ENCODE assay signal across 9 mouse cellular contexts in the genomic region with DNA sequence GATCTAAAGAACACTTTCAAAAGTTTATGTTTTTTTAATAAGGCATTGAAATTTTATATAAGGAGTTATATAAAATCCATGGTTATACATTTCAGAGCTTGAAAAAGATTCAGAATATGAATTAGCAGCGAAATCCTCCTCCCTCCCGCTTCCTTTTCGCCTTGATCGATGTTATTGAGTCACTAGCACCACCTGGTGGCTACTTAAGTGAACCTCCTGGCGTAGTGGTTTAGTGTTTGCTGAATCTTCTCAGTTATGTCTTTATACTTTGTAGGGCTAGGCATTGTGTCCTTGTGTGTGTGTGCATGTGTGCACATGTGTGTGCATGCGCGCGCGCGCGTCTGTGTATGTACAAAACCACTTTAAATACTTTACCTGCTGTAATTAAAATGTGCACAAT. TPM values are rescaled to one million over a fixed set of nuclear protein-coding genes. Genes with fewer than 3 reads are reported as not detected.
DNase-seq lines count a peak whose midpoint lies in the region; ATAC-seq lines count a peak whose summit lies in the region.
"Had no signal": no experiment of that assay in that cellular context is flagged by ENCODE, and none has a peak within 500 bp of the region (broad histone marks: within the 10 kb centered on the region; RNA-seq: fewer than 3 reads in every experiment).

No protein-coding gene starts in this region.

- H3K27ac ChIP-seq in forebrain, embryonic 15.5 days (replicated peaks) = no peak overlapping the region
- H3K27ac ChIP-seq in midbrain, embryonic 12.5 days (replicated peaks) = no peak overlapping the region
- no peak overlapping the region for H3K27ac ChIP-seq in stomach, embryonic 14.5 days (ENCODE audit: low read length)

- no peak overlapping the region for H3K9ac ChIP-seq in forebrain, embryonic 15.5 days (replicated peaks)
- H3K9ac ChIP-seq in midbrain, embryonic 12.5 days (replicated peaks) = no peak overlapping the region
- no peak overlapping the region for H3K9ac ChIP-seq in stomach, embryonic 14.5 days (replicated peaks; ENCODE audit: low read depth, low read length)

- WGBS in forebrain, embryonic 15.5 days = 6% methylated on average over 11 of the region's 11 CpGs
- 5% methylated on average over 11 of the region's 11 CpGs for WGBS in midbrain, embryonic 12.5 days
- WGBS in stomach, embryonic 14.5 days = 3% methylated on average over 11 of the region's 11 CpGs

- H3K27me3 ChIP-seq in forebrain, embryonic 15.5 days = no peaks in the 10 kb centered on the region
- H3K27me3 ChIP-seq in midbrain, embryonic 12.5 days = no peaks in the 10 kb centered on the region
- no peaks in the 10 kb centered on the region for H3K27me3 ChIP-seq in stomach, embryonic 14.5 days (ENCODE audit: control insufficient read depth, insufficient read depth, low read length)

- peak; percentile 87 for ATAC-seq in forebrain, embryonic 15.5 days (replicated peaks)
- ATAC-seq in midbrain, embryonic 12.5 days (ENCODE audit: low FRiP score, low read depth) = peak; percentile 88
- ATAC-seq in stomach, embryonic 14.5 days (ENCODE audit: insufficient number of reproducible peaks, insufficient read depth, low FRiP score, low read depth) = peak; percentile 33; the same call in 1 of the 2 replicates

- peak; percentile 34 for DNase-seq in heart, adult 8-10 months (ENCODE audit: low spot score)
- no peak for DNase-seq in heart, postnatal 25 days (ENCODE audit: low spot score)
- peak; percentile 4 for DNase-seq in cerebellum, adult 11-12 months
- peak; percentile 57 for DNase-seq in hindlimb bud, embryonic 11.5 days (ENCODE audit: extremely low spot score, low read depth, low spot score)
- peak; percentile 30 to 57 for DNase-seq in layer of hippocampus, postnatal 36 days

- no peaks in the 10 kb centered on the region for H3K9me3 ChIP-seq in forebrain, embryonic 15.5 days
- H3K9me3 ChIP-seq in midbrain, embryonic 12.5 days = no peaks in the 10 kb centered on the region
- no peaks in the 10 kb centered on the region for H3K9me3 ChIP-seq in stomach, embryonic 14.5 days (ENCODE audit: control insufficient read depth, low read depth, low read length)

- H3K36me3 ChIP-seq in forebrain, embryonic 15.5 days = no peaks in the 10 kb centered on the region
- no peaks in the 10 kb centered on the region for H3K36me3 ChIP-seq in midbrain, embryonic 12.5 days
- H3K36me3 ChIP-seq in stomach, embryonic 14.5 days (ENCODE audit: control insufficient read depth, insufficient read depth, low read length) = no peaks in the 10 kb centered on the region

- H3K4me1 ChIP-seq in forebrain, embryonic 15.5 days = no peaks in the 10 kb centered on the region
- H3K4me1 ChIP-seq in midbrain, embryonic 12.5 days = no peaks in the 10 kb centered on the region
- H3K4me1 ChIP-seq in stomach, embryonic 14.5 days (ENCODE audit: control insufficient read depth, insufficient read depth, low read length) = no peaks in the 10 kb centered on the region

- intact Hi-C loops in heart, postnatal 25 days (cut with DNase I) = loop anchor here (1.0 to 5.0 kb wide), 2 partner anchors 242 to 500 kb away; partner anchors contain the start of gene Robo3

- H3K4me3 ChIP-seq in forebrain, embryonic 15.5 days = no peak overlapping the region
- no peak overlapping the region for H3K4me3 ChIP-seq in midbrain, embryonic 12.5 days
- H3K4me3 ChIP-seq in stomach, embryonic 14.5 days (ENCODE audit: low read depth, low read length) = no peak overlapping the region
- H3K4me3 ChIP-seq: myocyte had no signal

- no peak overlapping the region for H3K4me2 ChIP-seq in forebrain, embryonic 15.5 days (replicated peaks)
- no peak overlapping the region for H3K4me2 ChIP-seq in midbrain, embryonic 12.5 days (replicated peaks)
- H3K4me2 ChIP-seq in stomach, embryonic 14.5 days (replicated peaks; ENCODE audit: low read depth, low read length) = no peak overlapping the region

RNA-seq across cellular contexts. Expression of gene Olfr878, which starts 14.9 kb away (rescaled TPM):
- not detected for total RNA-seq in heart, adult 8-10 months (2022)
- total RNA-seq in heart, postnatal 25 days (2021) = not detected
- not detected in 2 replicates for polyA plus RNA-seq in forebrain, embryonic 15.5 days (2015; fragmentation: Nextera tagmentation; extraction: Ambion mirVana)
- not detected for total RNA-seq in layer of hippocampus, postnatal 36 days (2021)
- polyA plus RNA-seq in midbrain, embryonic 12.5 days (2016; fragmentation: Nextera tagmentation; extraction: Ambion mirVana) = not detected in 2 replicates
- polyA plus RNA-seq in stomach, embryonic 14.5 days (2014; fragmentation: Nextera tagmentation; extraction: Ambion mirVana) = not detected in 2 replicates
- polyA plus RNA-seq: myocyte had no signal

RNA-seq across cellular contexts. Expression of gene Olfr145, which starts 36.0 kb away (rescaled TPM):
- not detected for total RNA-seq in heart, adult 8-10 months (2022)
- not detected for total RNA-seq in heart, postnatal 25 days (2021)
- polyA plus RNA-seq in forebrain, embryonic 15.5 days (2015; fragmentation: Nextera tagmentation; extraction: Ambion mirVana) = not detected in 2 replicates
- not detected for total RNA-seq in layer of hippocampus, postnatal 36 days (2021)
- not detected in 2 replicates for polyA plus RNA-seq in midbrain, embryonic 12.5 days (2016; fragmentation: Nextera tagmentation; extraction: Ambion mirVana)
- polyA plus RNA-seq in stomach, embryonic 14.5 days (2014; fragmentation: Nextera tagmentation; extraction: Ambion mirVana) = not detected in 2 replicates
- polyA plus RNA-seq: myocyte had no signal

RNA-seq across cellular contexts. Expression of gene Olfr881, which starts 59.1 kb away (rescaled TPM):
- total RNA-seq in heart, adult 8-10 months (2022) = not detected
- not detected for total RNA-seq in heart, postnatal 25 days (2021)
- not detected in 2 replicates for polyA plus RNA-seq in forebrain, embryonic 15.5 days (2015; fragmentation: Nextera tagmentation; extraction: Ambion mirVana)
- total RNA-seq in layer of hippocampus, postnatal 36 days (2021) = not detected
- polyA plus RNA-seq in midbrain, embryonic 12.5 days (2016; fragmentation: Nextera tagmentation; extraction: Ambion mirVana) = not detected in 2 replicates
- not detected in 2 replicates for polyA plus RNA-seq in stomach, embryonic 14.5 days (2014; fragmentation: Nextera tagmentation; extraction: Ambion mirVana)
- polyA plus RNA-seq: myocyte had no signal

Comparison
In these comparisons a context has a peak if more than half of its experiments do, and no peak if none do; other contexts are left out.
1. ATAC-seq: peak in every context shown above with its lines; median percentile 88 in midbrain, embryonic 12.5 days; 87 in forebrain, embryonic 15.5 days; 33 in stomach, embryonic 14.5 days.